Mouse (Mus musculus) cerebellum, adult 2 months (tissue): Measurements from ENCODE around the gene Rfc5.

Experiments
- CTCF ChIP-seq: fragments of 200-500 bp; IDR thresholded peaks from 2 replicates; pipeline ENCODE4 v1.5.1; 2011; ENCODE audit warnings: low read depth, mild to moderate bottlenecking, control low read depth, low read length, moderate library complexity, borderline replicate concordance; ENCODE audit not compliant: insufficient read depth
- POLR2A ChIP-seq: fragments of 200-500 bp; IDR thresholded peaks from 2 replicates; pipeline ENCODE4 v1.6.1; 2011; ENCODE audit warnings: low read length, control low read depth, borderline replicate concordance; ENCODE audit not compliant: insufficient read depth

DNA sequence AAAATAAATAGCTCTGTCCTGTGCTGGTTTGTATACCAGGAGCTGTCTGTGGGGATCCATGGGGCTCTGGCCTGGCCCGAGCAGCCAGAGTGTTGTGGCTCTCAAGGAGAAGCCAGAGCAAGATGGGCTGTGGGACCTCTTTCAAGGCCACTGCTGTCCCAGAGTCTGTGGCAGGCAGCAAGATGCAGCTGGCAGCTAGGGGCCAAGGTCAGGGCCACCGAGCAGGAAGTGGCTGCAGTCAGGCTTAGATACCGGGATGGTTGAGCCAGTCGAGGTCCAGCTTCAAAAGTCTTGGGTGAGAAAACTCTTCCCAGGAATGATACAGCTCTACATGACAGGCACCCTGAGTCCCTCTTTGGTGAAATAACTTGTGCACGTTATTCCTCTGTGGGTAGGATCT is 41.8 kb downstream of the Rfc5 start:
- TF ChIP-seq CTCF (no peak), POLR2A (no peak)
